Mouse (Mus musculus) Patski (cell line): ENCODE data around the gene Tfap2b. TPM values are rescaled to one million over a fixed set of nuclear protein-coding genes. Genes with fewer than 3 reads are reported as not detected.

ENCODE experiments used
- ATAC-seq: fragments of 100-300 bp; one replicate; pipeline ENCODE4 v1.8.0; 2021
- CTCF ChIA-PET: fragments of 350-600 bp; sonication (Branson Sonifier 250); formaldehyde crosslinking; loops from one replicate; lab custom pipeline; 2022; ENCODE audit warnings: inconsistent platforms; lab: Charles Lee
- POLR2A ChIA-PET: fragments of 350-600 bp; sonication (Branson Sonifier 250); formaldehyde crosslinking; loops from one replicate; lab custom pipeline; 2022; ENCODE audit warnings: antibody characterized with exemption, inconsistent platforms; lab: Charles Lee
- DNase-seq: peaks from one replicate; pipeline ENCODE4 v3.0.0-alpha.2; 2011; ENCODE audit warnings: low read depth, low spot score
- H3K27me3 ChIP-seq: fragments of 371-371 bp; one replicate; pipeline ENCODE4 v1.5.1; 2021
- CTCF ChIP-seq: fragments of 100-300 bp; IDR thresholded peaks from one replicate; pipeline ENCODE4 v1.5.1; 2021
- in situ Hi-C: fragments of 300-500 bp; cut with MboI; formaldehyde crosslinking; loops from 3 replicates; pipeline ENCODE4 v1.11.1; 2018; ENCODE audit warnings: low pct_unique_long_range_greater_than_20kb, mixed read lengths
- polyA plus RNA-seq: library from polyadenylated mRNA; unstranded; gene quantifications from one replicate; pipeline ENCODE4 v1.2.3, GENCODE M21; 2021

The Tfap2b gene
- polyA plus RNA-seq, 1 experiment from 2014 or later = not detected

- ChIA-PET CTCF (no interaction called here), POLR2A (no interaction called here)
- no peak for DNase-seq
- TF ChIP-seq CTCF = no peak
- in situ Hi-C loops = loop anchor here (25.0 kb wide), 1 partner anchor 1301 kb away; no protein-coding TSS in a partner anchor
- no peak for ATAC-seq
- peaks cover 74% of the 10 kb centered on the region for H3K27me3 ChIP-seq
Measured at GRCm38 (mm10) chr1:19211546-19212154, 2.9 kb downstream of the Tfap2b start.

GRCm38 (mm10) chr1:19212691-19213090 is 4.0 kb downstream of the Tfap2b start:
- TF ChIP-seq CTCF = no peak
- ChIA-PET POLR2A (no interaction called here), CTCF (no interaction called here)
- in situ Hi-C loops = loop anchor here (25.0 kb wide), 1 partner anchor 1300 kb away; no protein-coding TSS in a partner anchor
- peaks cover 69% of the 10 kb centered on the region for H3K27me3 ChIP-seq
- no peak for ATAC-seq
- no peak for DNase-seq

DNA sequence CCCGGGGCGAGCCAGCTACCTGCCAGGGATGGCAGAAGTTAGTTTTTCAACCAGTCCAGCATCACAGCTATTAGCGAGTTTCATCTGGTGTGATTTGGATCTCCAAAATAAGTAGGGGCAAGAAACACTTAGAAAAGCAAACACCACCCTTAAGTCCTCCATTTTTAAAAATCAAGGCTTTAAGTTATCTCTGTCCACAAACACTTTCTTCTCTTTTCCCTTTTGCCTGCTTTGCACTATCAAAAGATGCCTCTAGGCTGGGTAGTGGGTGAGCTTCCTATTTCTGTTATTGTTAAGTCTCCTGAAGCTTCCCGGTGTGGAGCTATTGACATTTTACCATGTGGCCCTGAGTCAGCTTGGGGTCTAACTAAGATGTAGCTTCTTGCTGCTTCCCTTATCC is 4.5 kb downstream of the Tfap2b start:
- ChIA-PET POLR2A (no interaction called here), CTCF (no interaction called here)
- TF ChIP-seq CTCF = no peak
- H3K27me3 ChIP-seq = peaks cover 69% of the 10 kb centered on the region
- no peak for DNase-seq
- no peak for ATAC-seq
- in situ Hi-C loops = loop anchor here (25.0 kb wide), 1 partner anchor 1299 kb away; no protein-coding TSS in a partner anchor

- H3K27me3 ChIP-seq = peaks cover 72% of the 10 kb centered on the region
- ChIA-PET POLR2A (no interaction called here), CTCF (no interaction called here)
- TF ChIP-seq CTCF = no peak
- in situ Hi-C loops = loop anchor here (25.0 kb wide), 1 partner anchor 1298 kb away; no protein-coding TSS in a partner anchor
- no peak for DNase-seq
- ATAC-seq = no peak
Measured at GRCm38 (mm10) chr1:19213851-19214395, 5.2 kb downstream of the Tfap2b start.

- DNase-seq = no peak
- no peak for TF ChIP-seq CTCF
- peaks cover 72% of the 10 kb centered on the region for H3K27me3 ChIP-seq
- in situ Hi-C loops = loop anchor here (25.0 kb wide), 1 partner anchor 1295 kb away; no protein-coding TSS in a partner anchor
- ChIA-PET CTCF (no interaction called here), POLR2A (no interaction called here)
- no peak for ATAC-seq
Measured at GRCm38 (mm10) chr1:19217391-19217790, 8.7 kb downstream of the Tfap2b start.

DNA sequence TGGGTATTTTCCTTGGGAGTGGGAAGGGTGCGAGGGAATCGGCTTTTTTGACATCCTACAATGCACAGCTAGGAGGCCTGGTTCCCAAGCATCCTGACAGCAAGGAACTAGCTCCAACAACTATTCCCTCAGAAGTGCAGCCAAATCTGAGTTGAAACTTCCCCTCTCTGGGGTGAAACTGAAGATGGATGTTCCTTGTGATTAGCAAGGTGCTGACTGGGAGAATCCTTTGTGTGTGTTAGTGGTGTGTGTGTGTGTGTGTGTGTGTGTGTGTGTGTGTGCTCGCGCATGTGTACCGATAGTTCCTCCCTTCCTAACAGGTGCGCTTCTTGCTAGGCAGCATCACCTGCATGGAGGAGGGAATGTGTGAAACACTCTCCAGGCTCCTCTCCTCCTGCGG is 9.5 kb downstream of the Tfap2b start:
- POLR2A ChIA-PET = no interaction called here
- no peak for TF ChIP-seq CTCF
- no peak for DNase-seq
- CTCF ChIA-PET = no interaction called here
- in situ Hi-C loops = loop anchor here (25.0 kb wide), 1 partner anchor 1294 kb away; no protein-coding TSS in a partner anchor
- ATAC-seq = no peak
- peaks cover 68% of the 10 kb centered on the region for H3K27me3 ChIP-seq

GRCm38 (mm10) chr1:19219381-19219780 is 10.7 kb downstream of the Tfap2b start:
- ChIA-PET POLR2A (no interaction called here), CTCF (no interaction called here)
- DNase-seq (no peak), ATAC-seq (no peak)
- H3K27me3 ChIP-seq = peaks cover 68% of the 10 kb centered on the region
- no peak for TF ChIP-seq CTCF
- in situ Hi-C loops = loop anchor here (25.0 kb wide), 1 partner anchor 1293 kb away; no protein-coding TSS in a partner anchor

DNA sequence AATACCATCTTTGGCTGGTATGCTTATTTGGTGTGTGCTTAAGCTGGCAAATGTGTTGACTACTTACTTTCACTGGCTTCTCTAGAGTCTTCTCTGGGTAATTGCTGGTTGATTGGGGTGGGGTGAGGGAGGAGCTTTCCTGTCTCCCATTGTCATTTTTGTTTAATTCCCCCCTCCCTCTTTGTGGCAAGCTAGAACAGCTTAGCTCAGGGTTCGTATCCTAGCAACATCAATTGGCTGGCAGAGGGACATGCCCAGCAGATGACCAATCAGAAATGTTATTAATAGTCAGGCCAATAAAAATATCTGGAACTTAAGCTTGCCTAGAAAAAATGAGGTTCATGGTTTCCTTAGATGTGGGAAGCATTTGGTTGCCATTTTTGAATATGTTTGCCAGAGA is 11.8 kb downstream of the Tfap2b start:
- ChIA-PET CTCF (interaction anchor here (0.9 to 1.1 kb wide), 2 partner anchors 12 to 19 kb away, joined by 3 read pairs; partner anchors contain the start of gene Tfap2b), POLR2A (no interaction called here)
- in situ Hi-C loops = loop anchor here (25.0 kb wide), 1 partner anchor 1292 kb away; no protein-coding TSS in a partner anchor
- no peak for DNase-seq
- H3K27me3 ChIP-seq = peaks cover 74% of the 10 kb centered on the region
- no peak for ATAC-seq
- TF ChIP-seq CTCF = no peak

- no peak for ATAC-seq
- POLR2A ChIA-PET = no interaction called here
- H3K27me3 ChIP-seq = peaks cover 71% of the 10 kb centered on the region
- CTCF ChIA-PET = no interaction called here
- no peak for DNase-seq
- no peak for TF ChIP-seq CTCF
- in situ Hi-C loops = loop anchor here (25.0 kb wide), 1 partner anchor 1291 kb away; no protein-coding TSS in a partner anchor
Measured at GRCm38 (mm10) chr1:19221601-19222000, 12.9 kb downstream of the Tfap2b start.

DNA sequence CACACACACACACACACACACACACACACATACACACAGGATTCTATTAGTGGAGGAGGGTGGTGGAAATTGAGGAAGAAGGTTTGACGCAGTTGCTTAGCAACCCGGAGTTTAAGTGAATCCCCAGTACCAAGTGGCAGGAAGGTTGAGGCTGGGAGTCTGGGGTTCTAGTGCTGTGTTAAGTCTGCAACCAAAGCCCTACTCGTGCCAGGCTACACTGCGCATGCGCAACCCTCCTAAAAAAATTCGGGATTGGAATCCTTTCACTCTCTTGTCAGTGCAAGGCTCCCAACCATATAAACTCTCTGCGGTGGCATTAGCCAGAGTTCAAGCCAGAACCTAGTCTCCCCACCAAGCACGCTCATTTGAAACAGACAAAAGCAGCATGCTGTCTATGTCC is 18.0 kb downstream of the Tfap2b start:
- no peak for TF ChIP-seq CTCF
- ChIA-PET CTCF (no interaction called here), POLR2A (no interaction called here)
- in situ Hi-C loops = no loop called here
- ATAC-seq (no peak), DNase-seq (no peak)
- peaks cover 69% of the 10 kb centered on the region for H3K27me3 ChIP-seq

- H3K27me3 ChIP-seq = peaks cover 74% of the 10 kb centered on the region
- no peak for ATAC-seq
- CTCF ChIA-PET = no interaction called here
- no peak for DNase-seq
- in situ Hi-C loops = no loop called here
- no peak for TF ChIP-seq CTCF
- POLR2A ChIA-PET = no interaction called here
Measured at GRCm38 (mm10) chr1:19230926-19231573, 22.3 kb downstream of the Tfap2b start.
